ENCODE assay signal across 8 mouse cellular contexts in the genomic region with DNA sequence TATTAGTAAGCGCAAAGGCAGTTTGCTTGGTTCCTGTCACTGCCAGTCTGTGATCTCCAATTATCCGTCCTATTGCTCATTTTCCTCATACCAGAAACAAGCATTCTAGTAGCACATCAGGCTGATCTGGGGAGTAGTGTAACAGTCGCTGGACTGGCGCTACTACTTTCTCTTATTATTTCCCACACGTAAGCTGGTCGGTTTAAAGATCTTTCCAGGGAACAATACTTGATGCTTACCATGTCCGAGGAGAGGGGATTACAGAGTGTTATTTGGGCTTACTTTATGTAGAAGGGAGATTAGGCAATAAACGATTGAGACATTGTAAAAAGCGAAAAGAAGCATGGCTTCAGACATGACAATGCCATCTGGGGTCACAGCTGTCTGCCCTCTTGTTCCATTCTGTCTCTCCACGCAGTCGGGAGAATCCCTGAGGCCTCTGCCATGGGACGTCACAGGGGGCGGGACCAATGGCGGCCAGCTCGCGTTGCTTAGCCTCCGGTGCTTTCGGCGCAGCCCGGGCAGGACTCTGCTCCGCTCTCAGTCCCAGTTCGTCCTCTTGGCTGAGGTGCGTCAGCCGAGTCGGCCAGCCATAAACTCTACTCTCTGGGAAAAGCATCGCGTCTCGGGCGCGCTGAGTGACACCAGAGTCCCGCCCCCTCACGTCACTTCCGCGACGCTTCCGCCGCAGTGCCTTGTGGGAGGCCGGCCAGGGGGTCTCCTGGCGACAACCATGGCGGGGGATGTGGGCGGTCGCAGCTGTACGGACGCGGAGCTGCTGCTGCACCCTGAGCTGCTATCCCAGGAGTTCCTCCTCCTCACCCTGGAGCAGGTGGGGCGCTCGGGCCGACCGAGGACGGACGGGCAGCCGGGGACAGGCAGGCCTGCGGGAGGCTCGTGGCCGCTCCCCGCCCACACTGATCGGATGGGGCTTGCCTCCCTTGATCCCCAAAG. TPM values are rescaled to one million over a fixed set of nuclear protein-coding genes. Genes with fewer than 3 reads are reported as not detected.
DNase-seq lines count a peak whose midpoint lies in the region; ATAC-seq and TF ChIP-seq lines count a peak whose summit lies in the region.

A gene (minus strand): TSS at position 607 of the 954 bp plus-strand sequence.
A gene (plus strand): TSS at position 680 of the 954 bp plus-strand sequence.

- no peaks in the 10 kb centered on the region for H3K9me3 ChIP-seq in embryonic facial prominence, embryonic 13.5 days
- H3K9me3 ChIP-seq in limb, embryonic 13.5 days, result no peaks in the 10 kb centered on the region
- no peaks in the 10 kb centered on the region for H3K9me3 ChIP-seq in midbrain, embryonic 16.5 days (replicated peaks; ENCODE audit: control insufficient read depth, low read length, poor library complexity, severe bottlenecking)

- peak within 1 kb of the TSS; percentile 100 for H3K27ac ChIP-seq in embryonic facial prominence, embryonic 13.5 days
- peak within 1 kb of the TSS; percentile 91 for H3K27ac ChIP-seq in kidney, adult 2 months (ENCODE audit: insufficient read depth, low read depth, low read length)
- peak within 1 kb of the TSS; percentile 99 for H3K27ac ChIP-seq in limb, embryonic 13.5 days
- peak within 1 kb of the TSS; percentile 98 for H3K27ac ChIP-seq in midbrain, embryonic 16.5 days (ENCODE audit: low read length)

- peak; percentile 95 for DNase-seq in 3134 (ENCODE audit: extremely low read depth, insufficient read length, low spot score)
- DNase-seq in adrenal gland, postnatal 36 days, result peak; percentile 93 to 94
- peak; percentile 92 to 97 for DNase-seq in heart, adult 18-20 months
- DNase-seq in kidney, adult 2 months, result peak; percentile 94
- peak; percentile 93 to 94 for DNase-seq in spleen, postnatal 10 days (ENCODE audit: low spot score in 2 of 2)

- peak within 1 kb of the TSS; percentile 91 for H3K4me3 ChIP-seq in embryonic facial prominence, embryonic 13.5 days
- peak within 1 kb of the TSS; percentile 78 for H3K4me3 ChIP-seq in kidney, adult 2 months (ENCODE audit: insufficient read depth, low read depth, low read length)
- peak within 1 kb of the TSS; percentile 96 for H3K4me3 ChIP-seq in limb, embryonic 13.5 days
- peak within 1 kb of the TSS; percentile 50 for H3K4me3 ChIP-seq in midbrain, embryonic 16.5 days (ENCODE audit: low read depth, low read length)

- TF ChIP-seq CTCF in kidney, adult 2 months (conservative IDR thresholded peaks at IDR 0.05; ENCODE audit: insufficient read depth, insufficient read length, low read depth, low read length), result no peak

- no peaks in the 10 kb centered on the region for H3K27me3 ChIP-seq in embryonic facial prominence, embryonic 13.5 days
- H3K27me3 ChIP-seq in kidney, adult 2 months (replicated peaks; ENCODE audit: control insufficient read depth, insufficient read depth, low read length), result no peaks in the 10 kb centered on the region
- H3K27me3 ChIP-seq in limb, embryonic 13.5 days, result no peaks in the 10 kb centered on the region
- no peaks in the 10 kb centered on the region for H3K27me3 ChIP-seq in midbrain, embryonic 16.5 days (ENCODE audit: control insufficient read depth, insufficient read depth, low read depth, low read length)

- H3K36me3 ChIP-seq in embryonic facial prominence, embryonic 13.5 days, result peaks cover 24% of the 10 kb centered on the region
- H3K36me3 ChIP-seq in kidney, adult 2 months (ENCODE audit: control insufficient read depth, insufficient read depth, low read length), result no peaks in the 10 kb centered on the region
- H3K36me3 ChIP-seq in limb, embryonic 13.5 days, result peaks cover 28% of the 10 kb centered on the region
- H3K36me3 ChIP-seq in midbrain, embryonic 16.5 days (ENCODE audit: control insufficient read depth, insufficient read depth, low read length), result no peaks in the 10 kb centered on the region; the same call in 1 of the 2 replicates

- H3K4me2 ChIP-seq in embryonic facial prominence, embryonic 13.5 days, result peak within 1 kb of the TSS; percentile 71
- H3K4me2 ChIP-seq in limb, embryonic 13.5 days (replicated peaks), result peak within 1 kb of the TSS; percentile 81
- H3K4me2 ChIP-seq in midbrain, embryonic 16.5 days (ENCODE audit: low read length), result peak within 1 kb of the TSS; percentile 82

- H3K4me1 ChIP-seq in embryonic facial prominence, embryonic 13.5 days, result peaks cover 10% of the 10 kb centered on the region
- no peaks in the 10 kb centered on the region for H3K4me1 ChIP-seq in kidney, adult 2 months (ENCODE audit: control insufficient read depth, insufficient read depth, low read length)
- peaks cover 7% of the 10 kb centered on the region for H3K4me1 ChIP-seq in limb, embryonic 13.5 days
- peaks cover 21% of the 10 kb centered on the region for H3K4me1 ChIP-seq in midbrain, embryonic 16.5 days (ENCODE audit: control insufficient read depth, insufficient read depth, low read length)

- peak; percentile 97 for ATAC-seq in embryonic facial prominence, embryonic 13.5 days (ENCODE audit: insufficient number of reproducible peaks, insufficient read depth, low FRiP score, low TSS enrichment, low read depth)
- ATAC-seq in limb, embryonic 13.5 days (ENCODE audit: low FRiP score, low read depth), result peak; percentile 96
- peak; percentile 97 for ATAC-seq in midbrain, embryonic 16.5 days

- peak; percentile 69 for TF ChIP-seq POLR2A in kidney, adult 2 months (IDR thresholded peaks at IDR 0.05; ENCODE audit: low read depth, low read length)

- WGBS in embryonic facial prominence, embryonic 13.5 days, result under 1% methylated on average over 57 of the region's 57 CpGs
- WGBS in kidney, adult 2 months, result under 1% methylated on average over 57 of the region's 57 CpGs
- WGBS in limb, embryonic 13.5 days, result under 1% methylated on average over 57 of the region's 57 CpGs
- under 1% methylated on average over 57 of the region's 57 CpGs for WGBS in midbrain, embryonic 16.5 days

- H3K9ac ChIP-seq in embryonic facial prominence, embryonic 13.5 days, result peak within 1 kb of the TSS; percentile 96
- peak within 1 kb of the TSS; percentile 94 for H3K9ac ChIP-seq in limb, embryonic 13.5 days
- peak within 1 kb of the TSS; percentile 76 for H3K9ac ChIP-seq in midbrain, embryonic 16.5 days (ENCODE audit: low read depth, low read length)

RNA-seq across cellular contexts. Expression of the first gene that starts in this region (rescaled TPM):
- 10 to 100 TPM; 27.9 to 35.8 TPM for total RNA-seq in adrenal gland, postnatal 36 days (2021)
- 10.9 and 12.5 TPM in 2 replicates for polyA plus RNA-seq in embryonic facial prominence, embryonic 13.5 days (2015; fragmentation: Nextera tagmentation; extraction: Ambion mirVana)
- total RNA-seq in heart, adult 18-20 months (2021), result 10 to 100 TPM; 14.2 to 15.1 TPM
- polyA plus RNA-seq in kidney, adult 2 months (2012; rRNA removed), result 33.4 and 35.1 TPM in 2 replicates
- 10.3 and 12.2 TPM in 2 replicates for polyA plus RNA-seq in limb, embryonic 13.5 days (2015; fragmentation: Nextera tagmentation; extraction: Ambion mirVana)
- polyA plus RNA-seq in midbrain, embryonic 16.5 days (2015; fragmentation: Nextera tagmentation; extraction: Ambion mirVana), result 17.6 and 17.8 TPM in 2 replicates

RNA-seq across cellular contexts. Expression of the second gene that starts in this region (rescaled TPM):
- total RNA-seq in adrenal gland, postnatal 36 days (2021), result 10 to 100 TPM; 17.5 to 18.7 TPM
- 34.2 and 39.4 TPM in 2 replicates for polyA plus RNA-seq in embryonic facial prominence, embryonic 13.5 days (2015; fragmentation: Nextera tagmentation; extraction: Ambion mirVana)
- 10 to 100 TPM; 21.5 to 24.2 TPM for total RNA-seq in heart, adult 18-20 months (2021)
- polyA plus RNA-seq in kidney, adult 2 months (2012; rRNA removed), result 4.0 and 5.0 TPM in 2 replicates
- polyA plus RNA-seq in limb, embryonic 13.5 days (2015; fragmentation: Nextera tagmentation; extraction: Ambion mirVana), result 37.2 and 38.1 TPM in 2 replicates
- 57.5 and 59.9 TPM in 2 replicates for polyA plus RNA-seq in midbrain, embryonic 16.5 days (2015; fragmentation: Nextera tagmentation; extraction: Ambion mirVana)

Comparison
In these comparisons a context has a peak if more than half of its experiments do, and no peak if none do; other contexts are left out.
1. Peak in every context shown above with its lines: DNase-seq, ATAC-seq, H3K4me3 ChIP-seq and H3K27ac ChIP-seq.